Mouse (Mus musculus): ENCODE data around the gene Ttc27. TPM values are rescaled to one million over a fixed set of nuclear protein-coding genes. Genes with fewer than 3 reads are reported as not detected.

The Ttc27 gene
- total RNA-seq, 2 experiments from 2014 or later: 13.1 to 17.1 TPM

- no peak for DNase-seq
These were observed 124.2 kb downstream of the Ttc27 start for GRCm38 (mm10) chr17:74841721-74842120.

GRCm38 (mm10) chr17:74842603-74843002 lies 125.1 kb downstream of the Ttc27 start:
- DNase-seq: peak in 1 of 2 experiments; percentile 14

GRCm38 (mm10) chr17:74843486-74843885 lies 126.0 kb downstream of the Ttc27 start:
- no peak for DNase-seq

- peak; percentile 72 to 86 for DNase-seq
These were observed 128.7 kb downstream of the Ttc27 start for GRCm38 (mm10) chr17:74846031-74846891.

GRCm38 (mm10) chr17:74850216-74850615 lies 132.7 kb downstream of the Ttc27 start:
- no peak for DNase-seq

- DNase-seq: no peak
These were observed 141.8 kb downstream of the Ttc27 start for GRCm38 (mm10) chr17:74859298-74859697.

GRCm38 (mm10) chr17:74860180-74860993 lies 142.9 kb downstream of the Ttc27 start:
- DNase-seq: no peak

- no peak for DNase-seq
These were observed 146.3 kb downstream of the Ttc27 start for GRCm38 (mm10) chr17:74863845-74864244.

- no peak for DNase-seq
These were observed 147.4 kb downstream of the Ttc27 start for GRCm38 (mm10) chr17:74864790-74865548.

GRCm38 (mm10) chr17:74865694-74866564 lies 148.4 kb downstream of the Ttc27 start:
- no peak for DNase-seq

GRCm38 (mm10) chr17:74866565-74867507 lies 149.3 kb downstream of the Ttc27 start:
- peak; percentile 80 to 82 for DNase-seq

GRCm38 (mm10) chr17:74868185-74868907 lies 150.8 kb downstream of the Ttc27 start:
- no peak for DNase-seq

GRCm38 (mm10) chr17:74869556-74869955 lies 152.0 kb downstream of the Ttc27 start:
- no peak for DNase-seq

- DNase-seq: no peak
These were observed 152.9 kb downstream of the Ttc27 start for GRCm38 (mm10) chr17:74870177-74871160.

- no peak for DNase-seq
These were observed 155.0 kb downstream of the Ttc27 start for GRCm38 (mm10) chr17:74872567-74872966.

- DNase-seq: no peak
These were observed 156.2 kb downstream of the Ttc27 start for GRCm38 (mm10) chr17:74873756-74874155.

GRCm38 (mm10) chr17:74875740-74876139 lies 158.2 kb downstream of the Ttc27 start:
- DNase-seq: peak in 1 of 2 experiments; percentile 45

GRCm38 (mm10) chr17:74876954-74877353 lies 159.4 kb downstream of the Ttc27 start:
- DNase-seq: no peak
